Mouse (Mus musculus) spleen, postnatal 10 days (tissue): ENCODE results near the gene Smarcd1.
"Not testable (repeated sequence)": the region's sequence is repeated elsewhere in the genome, so short reads cannot be mapped to it uniquely, and the experiment has no call there.

Experiments used
- DNase-seq, 2 experiments: peaks; one replicate each; pipeline ENCODE4 v3.0.0; 2021 to 2022; ENCODE audit warnings: low spot score in 2 of 2

Smarcd1 gene

GRCm38 (mm10) chr15:99714858-99715257 lies 12.9 kb downstream of the Smarcd1 start:
- DNase-seq, result peak; percentile 82 to 88

GRCm38 (mm10) chr15:99715361-99715865 lies 13.5 kb downstream of the Smarcd1 start:
- peak; percentile 50 to 79 for DNase-seq

- DNase-seq, result peak in 1 of 2 experiments; percentile 33
Measured at GRCm38 (mm10) chr15:99715982-99716746, 14.2 kb downstream of the Smarcd1 start.

GRCm38 (mm10) chr15:99716814-99717213 lies 14.9 kb downstream of the Smarcd1 start:
- no peak for DNase-seq

- peak in 1 of 2 experiments; percentile 50 for DNase-seq
Measured at GRCm38 (mm10) chr15:99717386-99718334, 15.7 kb downstream of the Smarcd1 start, which contains the start of gene Gpd1. Gene Gpd1, plus strand, starts transcription at chr15:99717515.

- no peak for DNase-seq
Measured at GRCm38 (mm10) chr15:99718461-99719021, 16.6 kb downstream of the Smarcd1 start.

GRCm38 (mm10) chr15:99719865-99720264 lies 17.9 kb downstream of the Smarcd1 start:
- DNase-seq, result no peak

- no peak for DNase-seq
Measured at GRCm38 (mm10) chr15:99721921-99722743, 20.2 kb downstream of the Smarcd1 start.

GRCm38 (mm10) chr15:99723120-99723514 lies 21.2 kb downstream of the Smarcd1 start:
- no peak for DNase-seq

- peak in 1 of 2 experiments; percentile 42 for DNase-seq
Measured at GRCm38 (mm10) chr15:99723515-99724291, 21.8 kb downstream of the Smarcd1 start.

- peak in 1 of 2 experiments; percentile 56 for DNase-seq
Measured at GRCm38 (mm10) chr15:99724292-99725021, 22.5 kb downstream of the Smarcd1 start.

GRCm38 (mm10) chr15:99725341-99726155 lies 23.6 kb downstream of the Smarcd1 start, which contains the start of gene Cox14:
Gene Cox14, plus strand, starts transcription at chr15:99725618.
- peak; percentile 92 to 94 for DNase-seq

- no peak for DNase-seq
Measured at GRCm38 (mm10) chr15:99726549-99726948, 24.6 kb downstream of the Smarcd1 start.

GRCm38 (mm10) chr15:99727039-99727438 lies 25.1 kb downstream of the Smarcd1 start:
- DNase-seq, result not testable (repeated sequence)

GRCm38 (mm10) chr15:99727525-99727924 lies 25.6 kb downstream of the Smarcd1 start:
- DNase-seq, result no peak

- no peak for DNase-seq
Measured at GRCm38 (mm10) chr15:99728211-99728610, 26.3 kb downstream of the Smarcd1 start.

GRCm38 (mm10) chr15:99729056-99729783 lies 27.3 kb downstream of the Smarcd1 start:
- peak in 1 of 2 experiments; percentile 46 for DNase-seq

- no peak for DNase-seq
Measured at GRCm38 (mm10) chr15:99731167-99731566, 29.2 kb downstream of the Smarcd1 start.
